Mouse (Mus musculus) stomach, postnatal 0 days (tissue): ENCODE data around the gene Palld.

Experiments
- CTCF ChIP-seq: IDR thresholded peaks from 2 replicates; pipeline ENCODE4 v1.5.1; 2016; ENCODE audit warnings: antibody characterized with exemption, low read depth, mild to moderate bottlenecking, moderate library complexity
- EP300 ChIP-seq: optimal IDR thresholded peaks from 2 replicates; pipeline ENCODE3; 2016; ENCODE audit warnings: antibody characterized with exemption

- no peak for TF ChIP-seq EP300
- no peak for TF ChIP-seq CTCF
These were observed 427.2 kb downstream of the Palld start for GRCm38 (mm10) chr8:61475251-61475673.
